Mouse (Mus musculus) intestine, embryonic 15.5 days (tissue): ENCODE measurements around the gene Acsbg1. TPM values are rescaled to one million over a fixed set of nuclear protein-coding genes. Genes with fewer than 3 reads are reported as not detected.

Source experiments
- ATAC-seq: fragments of 200-750 bp; cut with Nextera tagmentation; 2 replicates; pipeline ENCODE4 v1.8.0; 2017; ENCODE audit warnings: moderate TSS enrichment, moderate library complexity
- H3K27ac ChIP-seq: fragments of 300-500 bp; sonication (generic); 2 replicates; pipeline ENCODE4 v1.5.1; 2015; ENCODE audit warnings: mild to moderate bottlenecking, inconsistent platforms
- H3K27me3 ChIP-seq: fragments of 300-500 bp; sonication (generic); replicated peaks from 2 replicates; pipeline ENCODE4 v1.6.1; 2015; ENCODE audit warnings: inconsistent platforms
- H3K36me3 ChIP-seq: fragments of 300-500 bp; sonication (generic); 2 replicates; pipeline ENCODE4 v1.6.1; 2015; ENCODE audit warnings: inconsistent platforms
- H3K4me1 ChIP-seq: fragments of 300-500 bp; sonication (generic); replicated peaks from 2 replicates; pipeline ENCODE4 v1.6.1; 2015; ENCODE audit warnings: inconsistent platforms
- H3K4me2 ChIP-seq: fragments of 300-500 bp; sonication (generic); replicated peaks from 2 replicates; pipeline ENCODE4 v1.6.1; 2015; ENCODE audit warnings: mild to moderate bottlenecking, inconsistent platforms
- H3K4me3 ChIP-seq: fragments of 300-500 bp; sonication (generic); replicated peaks from 2 replicates; pipeline ENCODE4 v1.5.1; 2015; ENCODE audit warnings: inconsistent platforms
- H3K9ac ChIP-seq: fragments of 300-500 bp; sonication (generic); 2 replicates; pipeline ENCODE4 v1.6.1; 2015; ENCODE audit warnings: inconsistent platforms
- H3K9me3 ChIP-seq: fragments of 300-500 bp; sonication (generic); 2 replicates; pipeline ENCODE4 v1.6.1; 2016; ENCODE audit warnings: inconsistent platforms
- WGBS: fragments of 180-500 bp; shearing (Covaris S2); methylation state at CpG from one replicate; pipeline ENCODE4 v1.1.7; 2015; 5-methylcytosine and 5-hydroxymethylcytosine counted together
- polyA plus RNA-seq: library from polyadenylated mRNA; unstranded; fragments of >200 nt; fragmentation: Nextera tagmentation; extraction: Ambion mirVana; gene quantifications from 2 replicates; pipeline ENCODE4 v1.2.1, GENCODE M21; 2015

Acsbg1 gene
- polyA plus RNA-seq, 1 experiment from 2014 or later: 0.16 TPM

- no peaks in the 10 kb centered on the region for H3K9me3 ChIP-seq
- WGBS: 78% methylated on average over 6 of the region's 6 CpGs
- ATAC-seq: no peak
Measured at GRCm38 (mm10) chr9:54658773-54659172, 2.9 kb downstream of the Acsbg1 start.

DNA sequence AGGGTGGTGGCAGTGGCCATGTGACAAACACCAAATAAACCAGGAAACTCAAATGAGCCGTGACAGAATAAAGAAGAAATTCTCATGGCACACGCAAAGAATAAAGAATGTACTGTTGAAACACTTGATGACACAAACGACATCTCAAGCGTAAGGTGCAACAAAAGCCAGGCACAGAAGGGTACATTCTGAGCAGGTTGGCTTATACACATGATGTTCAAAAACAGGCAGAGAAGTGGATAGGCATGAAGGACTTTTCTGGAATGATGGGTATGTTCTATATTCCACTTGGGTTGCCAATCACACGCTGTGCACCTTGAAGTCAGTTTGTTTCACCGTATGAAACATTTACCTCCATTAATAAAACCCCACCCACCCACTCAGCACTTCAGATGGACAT is 5.3 kb downstream of the Acsbg1 start:
- Histone ChIP-seq H3K9me3 (no peaks in the 10 kb centered on the region), H3K27me3 (no peaks in the 10 kb centered on the region), H3K36me3 (no peaks in the 10 kb centered on the region), H3K4me3 (no peak overlapping the region), H3K4me2 (no peak overlapping the region), H3K27ac (no peak overlapping the region), H3K4me1 (0 out of 2 replicates have a peak, but pooled peaks cover under 1% of the 10 kb centered on the region), H3K9ac (no peak overlapping the region)
- ATAC-seq: no peak
- 85% methylated on average over 6 of the region's 6 CpGs for WGBS

More at GRCm38 (mm10) chr9:54658773-54659172, 2.9 kb downstream of the Acsbg1 start:
- Histone ChIP-seq H3K4me3 (no peak overlapping the region), H3K27ac (no peak overlapping the region), H3K4me1 (peaks cover 3% of the 10 kb centered on the region; the same call in 1 of the 2 replicates), H3K4me2 (no peak overlapping the region), H3K36me3 (no peaks in the 10 kb centered on the region), H3K9ac (no peak overlapping the region), H3K27me3 (no peaks in the 10 kb centered on the region)

DNA sequence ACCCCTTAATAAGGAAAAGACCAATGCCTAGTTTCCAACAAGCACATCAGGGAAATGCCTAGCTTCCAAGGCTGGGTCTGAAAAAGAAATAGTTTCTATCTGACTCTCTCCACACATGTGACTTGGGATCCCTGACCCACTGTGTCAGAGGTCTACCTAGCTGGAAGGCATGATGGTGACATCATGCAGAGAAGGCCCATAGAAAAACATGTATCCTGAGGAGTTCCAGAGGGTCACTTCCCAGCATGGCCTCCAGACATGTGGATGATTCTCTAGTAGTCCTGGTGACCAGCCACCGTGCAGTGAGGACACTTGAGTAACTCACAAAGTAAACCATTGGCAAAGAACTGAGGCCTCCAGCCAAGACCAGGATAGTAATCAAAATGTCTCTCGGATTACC is 5.8 kb downstream of the Acsbg1 start:
- Histone ChIP-seq H3K27ac (no peak overlapping the region), H3K27me3 (no peaks in the 10 kb centered on the region), H3K4me1 (no peaks in the 10 kb centered on the region), H3K4me2 (no peak overlapping the region), H3K4me3 (no peak overlapping the region), H3K9ac (no peak overlapping the region), H3K36me3 (no peaks in the 10 kb centered on the region), H3K9me3 (no peaks in the 10 kb centered on the region)
- ATAC-seq: no peak
- WGBS: 75% methylated on average over 2 of the region's 2 CpGs

GRCm38 (mm10) chr9:54652778-54653177 is 8.9 kb downstream of the Acsbg1 start:
- Histone ChIP-seq H3K4me3 (no peak overlapping the region), H3K9me3 (no peaks in the 10 kb centered on the region), H3K27ac (no peak overlapping the region), H3K36me3 (no peaks in the 10 kb centered on the region), H3K4me1 (no peaks in the 10 kb centered on the region), H3K9ac (no peak overlapping the region), H3K27me3 (no peaks in the 10 kb centered on the region), H3K4me2 (no peak overlapping the region)
- no peak for ATAC-seq
- WGBS: 77% methylated on average over 2 of the region's 2 CpGs

DNA sequence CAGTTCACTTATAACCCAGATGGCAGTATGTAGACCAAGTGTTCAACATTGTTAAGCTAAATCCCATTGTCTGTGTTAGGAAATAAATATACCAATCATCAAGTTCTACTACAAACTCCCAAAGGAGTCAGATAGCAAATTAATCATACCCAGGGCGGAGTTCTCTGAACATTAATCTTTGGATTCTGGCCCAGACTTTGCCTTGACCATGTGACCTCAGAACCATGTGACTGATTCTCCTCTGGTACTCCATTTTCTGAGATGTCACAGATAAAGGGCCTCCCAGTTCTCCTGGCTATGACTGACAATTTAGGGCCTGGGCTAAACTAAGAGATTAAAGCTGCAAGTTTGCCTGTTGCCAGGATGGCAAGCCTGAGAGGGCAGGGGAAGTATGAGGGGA is 12.3 kb downstream of the Acsbg1 start:
- no peak overlapping the region for H3K27ac ChIP-seq
- no peak overlapping the region for H3K9ac ChIP-seq
- no peaks in the 10 kb centered on the region for H3K9me3 ChIP-seq
- ATAC-seq: no peak
- H3K27me3 ChIP-seq: no peaks in the 10 kb centered on the region
- no peak overlapping the region for H3K4me2 ChIP-seq
- H3K4me1 ChIP-seq: no peaks in the 10 kb centered on the region
- 76% methylated on average over 1 of the region's 1 CpGs for WGBS
- H3K36me3 ChIP-seq: no peaks in the 10 kb centered on the region
- H3K4me3 ChIP-seq: no peak overlapping the region

- no peaks in the 10 kb centered on the region for H3K4me1 ChIP-seq
- no peak overlapping the region for H3K4me2 ChIP-seq
- no peak for ATAC-seq
- H3K27me3 ChIP-seq: no peaks in the 10 kb centered on the region
- H3K36me3 ChIP-seq: no peaks in the 10 kb centered on the region
- WGBS: 59% methylated on average over 2 of the region's 2 CpGs
- no peak overlapping the region for H3K27ac ChIP-seq
- H3K4me3 ChIP-seq: no peak overlapping the region
- no peaks in the 10 kb centered on the region for H3K9me3 ChIP-seq
- no peak overlapping the region for H3K9ac ChIP-seq
Measured at GRCm38 (mm10) chr9:54647456-54647855, 14.2 kb downstream of the Acsbg1 start.

DNA sequence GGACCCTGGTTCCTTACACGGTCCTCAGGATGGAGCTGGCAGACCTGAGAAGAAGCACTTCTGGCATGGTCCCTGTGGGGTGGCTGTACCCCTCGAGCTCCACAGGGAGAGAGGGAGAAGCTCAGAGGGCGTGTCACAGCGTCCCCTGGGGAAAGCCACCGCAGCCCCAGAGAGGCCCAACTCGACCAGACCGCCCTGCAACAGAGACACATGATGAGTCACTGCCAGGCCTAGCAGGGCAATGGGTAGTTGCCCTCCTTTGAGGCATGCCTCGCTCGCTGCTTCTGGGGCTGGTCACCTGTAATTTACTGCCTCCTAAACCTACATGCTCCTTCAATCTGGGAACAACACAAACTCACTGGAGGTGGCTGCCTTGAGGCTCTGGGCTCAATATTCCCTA is 15.4 kb downstream of the Acsbg1 start:
- Histone ChIP-seq H3K36me3 (no peaks in the 10 kb centered on the region), H3K27me3 (no peaks in the 10 kb centered on the region), H3K27ac (no peak overlapping the region), H3K4me1 (no peaks in the 10 kb centered on the region), H3K9ac (no peak overlapping the region), H3K9me3 (no peaks in the 10 kb centered on the region), H3K4me2 (no peak overlapping the region), H3K4me3 (no peak overlapping the region)
- no peak for ATAC-seq
- WGBS: 82% methylated on average over 9 of the region's 9 CpGs

DNA sequence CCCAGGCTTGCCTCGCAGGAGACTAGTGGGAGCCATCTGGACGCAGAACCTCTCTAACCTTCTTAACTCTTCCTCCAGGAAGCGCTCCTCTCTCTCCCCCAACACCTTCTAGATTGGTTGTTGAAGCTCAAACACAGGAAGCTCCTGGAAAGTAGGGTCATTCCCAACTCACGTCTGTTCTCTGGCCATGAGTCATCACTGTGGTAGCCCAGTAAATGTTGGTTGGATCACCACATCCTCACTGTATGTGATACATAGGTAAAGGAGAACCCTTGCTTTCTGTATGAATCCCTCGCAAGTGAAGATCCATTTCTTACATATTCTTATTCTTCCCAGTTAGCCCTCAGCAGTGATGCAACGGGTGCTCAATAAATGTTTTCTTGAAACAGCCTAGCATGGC is 16.1 kb downstream of the Acsbg1 start:
- H3K27ac ChIP-seq: no peak overlapping the region
- no peak overlapping the region for H3K4me3 ChIP-seq
- H3K4me2 ChIP-seq: no peak overlapping the region
- H3K4me1 ChIP-seq: no peaks in the 10 kb centered on the region
- no peaks in the 10 kb centered on the region for H3K27me3 ChIP-seq
- WGBS: 77% methylated on average over 6 of the region's 6 CpGs
- no peak overlapping the region for H3K9ac ChIP-seq
- no peaks in the 10 kb centered on the region for H3K9me3 ChIP-seq
- no peaks in the 10 kb centered on the region for H3K36me3 ChIP-seq
- ATAC-seq: no peak

DNA sequence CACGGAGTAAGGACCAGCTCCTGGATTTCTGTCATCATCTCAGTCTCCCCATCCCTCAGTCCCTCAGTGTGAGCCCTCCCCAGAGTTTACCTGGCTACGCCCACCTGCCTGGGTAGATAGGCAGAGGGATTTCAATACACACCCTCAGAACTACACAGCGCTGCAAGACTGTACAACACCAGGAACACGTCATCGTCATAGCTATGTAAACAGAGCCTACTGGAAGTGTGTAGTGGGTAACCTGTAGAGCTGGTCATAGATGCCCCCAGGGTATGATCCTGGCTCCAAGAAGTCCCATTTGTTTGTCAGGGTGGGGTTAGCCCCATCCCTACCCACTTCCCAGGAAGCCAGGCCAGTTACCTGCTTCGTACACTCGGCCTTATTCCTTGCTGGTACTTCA is 18.5 kb downstream of the Acsbg1 start:
- no peaks in the 10 kb centered on the region for H3K9me3 ChIP-seq
- H3K27me3 ChIP-seq: no peaks in the 10 kb centered on the region
- H3K36me3 ChIP-seq: no peaks in the 10 kb centered on the region
- no peaks in the 10 kb centered on the region for H3K4me1 ChIP-seq
- H3K4me3 ChIP-seq: no peak overlapping the region
- H3K9ac ChIP-seq: no peak overlapping the region
- 82% methylated on average over 7 of the region's 7 CpGs for WGBS
- H3K4me2 ChIP-seq: no peak overlapping the region
- no peak for ATAC-seq
- H3K27ac ChIP-seq: no peak overlapping the region

DNA sequence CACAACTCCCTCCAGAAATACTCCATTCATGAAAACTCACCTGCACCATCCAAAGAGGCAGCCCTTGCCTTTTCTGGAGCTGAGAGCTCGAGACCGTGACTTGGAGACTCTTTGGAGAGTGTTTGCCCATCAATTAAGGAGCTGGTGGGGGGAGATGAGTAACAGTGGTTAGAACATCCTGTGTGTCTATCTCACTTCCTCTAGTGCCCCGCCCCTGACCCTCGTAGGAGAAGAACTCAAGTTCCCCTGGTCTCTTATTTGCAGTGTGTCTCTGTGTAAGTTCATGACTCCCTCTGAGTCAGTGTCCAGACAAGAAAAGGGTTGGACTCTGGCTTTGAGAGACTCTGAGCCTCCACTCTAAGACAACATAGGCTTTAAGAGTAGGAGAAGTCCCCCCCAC is 19.1 kb downstream of the Acsbg1 start:
- Histone ChIP-seq H3K9ac (no peak overlapping the region), H3K4me1 (no peaks in the 10 kb centered on the region), H3K27ac (no peak overlapping the region), H3K4me2 (no peak overlapping the region), H3K9me3 (no peaks in the 10 kb centered on the region), H3K4me3 (no peak overlapping the region), H3K27me3 (no peaks in the 10 kb centered on the region), H3K36me3 (no peaks in the 10 kb centered on the region)
- ATAC-seq: no peak
- 75% methylated on average over 4 of the region's 4 CpGs for WGBS

GRCm38 (mm10) chr9:54642149-54642548 is 19.5 kb downstream of the Acsbg1 start:
- no peaks in the 10 kb centered on the region for H3K27me3 ChIP-seq
- no peak overlapping the region for H3K27ac ChIP-seq

GRCm38 (mm10) chr9:54641548-54641947 is 20.1 kb downstream of the Acsbg1 start:
- Histone ChIP-seq H3K27ac (no peak overlapping the region), H3K4me3 (no peak overlapping the region), H3K4me2 (no peak overlapping the region), H3K9me3 (no peaks in the 10 kb centered on the region), H3K27me3 (no peaks in the 10 kb centered on the region), H3K4me1 (no peaks in the 10 kb centered on the region), H3K9ac (no peak overlapping the region), H3K36me3 (no peaks in the 10 kb centered on the region)
- no peak for ATAC-seq
- 79% methylated on average over 3 of the region's 3 CpGs for WGBS

More at GRCm38 (mm10) chr9:54642149-54642548, 19.5 kb downstream of the Acsbg1 start:
- Histone ChIP-seq H3K36me3 (no peaks in the 10 kb centered on the region), H3K4me1 (no peaks in the 10 kb centered on the region), H3K9ac (no peak overlapping the region), H3K9me3 (no peaks in the 10 kb centered on the region), H3K4me2 (no peak overlapping the region), H3K4me3 (no peak overlapping the region)
- no peak; the same call in 1 of the 2 replicates for ATAC-seq
- 62% methylated on average over 2 of the region's 2 CpGs for WGBS

GRCm38 (mm10) chr9:54639192-54639591 is 22.5 kb downstream of the Acsbg1 start:
- no peak for ATAC-seq
- H3K36me3 ChIP-seq: no peaks in the 10 kb centered on the region
- no peak overlapping the region for H3K4me2 ChIP-seq
- H3K4me1 ChIP-seq: no peaks in the 10 kb centered on the region
- no peak overlapping the region for H3K9ac ChIP-seq
- WGBS: 55% methylated on average over 2 of the region's 2 CpGs
- H3K27me3 ChIP-seq: no peaks in the 10 kb centered on the region
- H3K9me3 ChIP-seq: no peaks in the 10 kb centered on the region
- H3K4me3 ChIP-seq: no peak overlapping the region
- H3K27ac ChIP-seq: no peak overlapping the region
